In the genomic region with DNA sequence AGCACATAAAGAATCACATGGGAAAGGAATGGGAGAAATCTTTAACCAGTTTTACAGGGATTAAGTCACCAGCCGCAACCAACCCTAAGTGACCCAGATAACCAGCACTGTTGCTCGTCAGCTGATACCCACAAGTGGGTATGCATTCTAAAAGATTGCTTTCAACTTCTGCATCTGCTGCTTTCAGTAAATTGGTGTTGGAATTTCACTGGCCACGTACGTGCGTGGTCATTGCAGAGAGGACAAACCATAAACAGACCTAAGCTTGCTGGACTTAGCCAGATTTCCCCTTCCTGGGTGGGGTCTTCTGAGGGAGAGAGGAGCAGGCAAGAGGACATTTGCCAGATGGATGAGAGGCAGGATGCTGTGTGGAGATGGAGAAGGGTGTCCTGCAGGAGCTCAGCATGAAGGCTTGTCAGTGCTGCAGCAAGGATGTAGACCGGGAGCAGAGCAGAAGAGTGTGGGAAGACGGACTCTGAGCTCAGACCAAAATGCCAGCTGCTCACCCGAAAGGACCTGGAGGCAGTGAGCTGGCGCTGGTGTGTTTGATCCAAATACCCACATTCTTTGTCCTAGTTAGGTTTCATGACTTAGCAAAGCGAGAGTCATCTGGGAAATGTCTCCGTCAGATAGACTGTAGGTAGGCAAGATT, we compare ENCODE assay signal across 9 mouse cellular contexts. TPM values are rescaled to one million over a fixed set of nuclear protein-coding genes. Genes with fewer than 3 reads are reported as not detected.
DNase-seq lines count a peak whose midpoint lies in the region; ATAC-seq and TF ChIP-seq lines count a peak whose summit lies in the region.
"Had no signal": no experiment of that assay in that cellular context is flagged by ENCODE, and none has a peak within 500 bp of the region (broad histone marks: within the 10 kb centered on the region; RNA-seq: fewer than 3 reads in every experiment).

No protein-coding gene starts in this region.

- H3K36me3 ChIP-seq in liver, postnatal 0 days (replicated peaks; ENCODE audit: insufficient read depth, low read length): peaks cover 11% of the 10 kb centered on the region
- peaks cover 18% of the 10 kb centered on the region for H3K36me3 ChIP-seq in liver, embryonic 12.5 days
- peaks cover 8% of the 10 kb centered on the region; the same call in 1 of the 2 replicates for H3K36me3 ChIP-seq in limb, embryonic 15.5 days
- H3K36me3 ChIP-seq in heart, embryonic 11.5 days (ENCODE audit: control insufficient read depth, insufficient read depth, low read length): no peaks in the 10 kb centered on the region

- H3K4me1 ChIP-seq in liver, postnatal 0 days (ENCODE audit: insufficient read depth): peaks cover 24% of the 10 kb centered on the region
- no peaks in the 10 kb centered on the region for H3K4me1 ChIP-seq in liver, embryonic 12.5 days
- peaks cover 19% of the 10 kb centered on the region for H3K4me1 ChIP-seq in limb, embryonic 15.5 days
- 0 out of 2 replicates have a peak, but pooled peaks cover 2% of the 10 kb centered on the region for H3K4me1 ChIP-seq in heart, embryonic 11.5 days (ENCODE audit: control insufficient read depth, insufficient read depth, low read length)

- H3K9ac ChIP-seq in liver, postnatal 0 days (replicated peaks): no peak overlapping the region
- H3K9ac ChIP-seq in liver, embryonic 12.5 days: no peak overlapping the region
- H3K9ac ChIP-seq in limb, embryonic 15.5 days: no peak overlapping the region
- H3K9ac ChIP-seq in heart, embryonic 11.5 days (ENCODE audit: low read depth, low read length): no peak overlapping the region

- H3K27me3 ChIP-seq in liver, postnatal 0 days (ENCODE audit: insufficient read depth, low read length): no peaks in the 10 kb centered on the region
- no peaks in the 10 kb centered on the region for H3K27me3 ChIP-seq in liver, embryonic 12.5 days (replicated peaks)
- H3K27me3 ChIP-seq in limb, embryonic 15.5 days: no peaks in the 10 kb centered on the region
- no peaks in the 10 kb centered on the region for H3K27me3 ChIP-seq in heart, embryonic 11.5 days (ENCODE audit: control insufficient read depth, insufficient read depth, low read length)

- no peaks in the 10 kb centered on the region for H3K9me3 ChIP-seq in liver, postnatal 0 days (ENCODE audit: low read length)
- H3K9me3 ChIP-seq in liver, embryonic 12.5 days (replicated peaks): no peaks in the 10 kb centered on the region
- H3K9me3 ChIP-seq in limb, embryonic 15.5 days: no peaks in the 10 kb centered on the region
- no peaks in the 10 kb centered on the region for H3K9me3 ChIP-seq in heart, embryonic 11.5 days (replicated peaks; ENCODE audit: control insufficient read depth, low read length)

- WGBS in liver, postnatal 0 days (ENCODE audit: insufficient replicate concordance): 72% methylated on average over 11 of the region's 11 CpGs
- WGBS in liver, embryonic 12.5 days (ENCODE audit: insufficient replicate concordance): 76% methylated on average over 11 of the region's 11 CpGs
- 58% methylated on average over 11 of the region's 11 CpGs for WGBS in limb, embryonic 15.5 days
- 59% methylated on average over 11 of the region's 11 CpGs for WGBS in heart, embryonic 11.5 days (ENCODE audit: insufficient replicate concordance)

- DNase-seq in frontal cortex, adult 2 months (ENCODE audit: extremely low spot score in 1 of 2, low spot score in 1 of 2): peak; percentile 36 to 58
- no peak for DNase-seq in frontal cortex, postnatal 25 days (ENCODE audit: low spot score in 2 of 2)
- DNase-seq in liver, postnatal 0 days: no peak
- DNase-seq in cerebellum, postnatal 10 days: peak; percentile 22 to 38
- DNase-seq in spleen, adult 12 weeks (ENCODE audit: low spot score): no peak
- DNase-seq: kidney, adult 11 months had no signal

- no peak for TF ChIP-seq EP300 in liver, postnatal 0 days (IDR thresholded peaks at IDR 0.05; ENCODE audit: low read depth)

- H3K27ac ChIP-seq in liver, postnatal 0 days (ENCODE audit: low read depth): peak overlapping the region; percentile 53
- H3K27ac ChIP-seq in liver, embryonic 12.5 days: no peak overlapping the region
- H3K27ac ChIP-seq in limb, embryonic 15.5 days: peak overlapping the region; percentile 65; the same call in 1 of the 2 replicates
- no peak overlapping the region for H3K27ac ChIP-seq in heart, embryonic 11.5 days (ENCODE audit: low read depth, low read length)

- ATAC-seq in liver, postnatal 0 days: peak; percentile 20; the same call in 1 of the 2 replicates
- no peak for ATAC-seq in liver, embryonic 12.5 days
- ATAC-seq in limb, embryonic 15.5 days (ENCODE audit: insufficient number of reproducible peaks, low FRiP score, low TSS enrichment, low read depth): no peak
- ATAC-seq in heart, embryonic 11.5 days (replicated peaks; ENCODE audit: insufficient number of reproducible peaks, low FRiP score, low TSS enrichment): no peak

- no peak overlapping the region for H3K4me2 ChIP-seq in liver, postnatal 0 days (ENCODE audit: low read depth, low read length)
- H3K4me2 ChIP-seq in liver, embryonic 12.5 days: no peak overlapping the region
- H3K4me2 ChIP-seq in limb, embryonic 15.5 days: no peak overlapping the region
- no peak overlapping the region for H3K4me2 ChIP-seq in heart, embryonic 11.5 days

- TF ChIP-seq CTCF in liver, postnatal 0 days (IDR thresholded peaks at IDR 0.05; ENCODE audit: low read depth): no peak

- H3K4me3 ChIP-seq in liver, postnatal 0 days (ENCODE audit: low read depth, low read length): no peak overlapping the region
- no peak overlapping the region for H3K4me3 ChIP-seq in liver, embryonic 12.5 days
- no peak overlapping the region for H3K4me3 ChIP-seq in limb, embryonic 15.5 days
- H3K4me3 ChIP-seq in heart, embryonic 11.5 days (ENCODE audit: low read depth, low read length): no peak overlapping the region

RNA-seq across cellular contexts. Expression of a gene that starts 34.0 kb away (rescaled TPM):
- polyA plus RNA-seq in frontal cortex, adult 2 months (2012; rRNA removed): 22.1 and 24.6 TPM in 2 replicates
- 11.7 and 12.3 TPM in 2 replicates for polyA plus RNA-seq in liver, postnatal 0 days (2015; fragmentation: Nextera tagmentation; extraction: Ambion mirVana)
- 22.6 and 26.3 TPM in 2 replicates for polyA plus RNA-seq in liver, embryonic 12.5 days (2016; fragmentation: Nextera tagmentation; extraction: Ambion mirVana)
- 28.2 and 31.6 TPM in 2 replicates for polyA plus RNA-seq in limb, embryonic 15.5 days (2015; fragmentation: Nextera tagmentation; extraction: Ambion mirVana)
- 22.8 and 25.3 TPM in 2 replicates for polyA plus RNA-seq in heart, embryonic 11.5 days (2014; fragmentation: Nextera tagmentation; extraction: Ambion mirVana)

Comparison
In these comparisons a context has a peak if more than half of its experiments do, and no peak if none do; other contexts are left out.
1. DNase-seq: peak in frontal cortex, adult 2 months (2 of 2) and cerebellum, postnatal 10 days (2 of 2); none in frontal cortex, postnatal 25 days (0 of 2), liver, postnatal 0 days (single experiment) and spleen, adult 12 weeks (single experiment).
2. H3K27ac ChIP-seq: peak in liver, postnatal 0 days (single experiment) and limb, embryonic 15.5 days (single experiment); none in liver, embryonic 12.5 days (single experiment) and heart, embryonic 11.5 days (single experiment).